Mouse (Mus musculus): ENCODE results near the gene Rbm42. TPM values are rescaled to one million over a fixed set of nuclear protein-coding genes. Genes with fewer than 3 reads are reported as not detected.

Gene Rbm42
- total and polyA plus RNA-seq, 3 experiments = 65.3 to 109 (median 105) TPM

GRCm38 (mm10) chr7:30610043-30610442, 40.1 kb downstream of the Rbm42 start:
- DNase-seq (ENCODE audit: extremely low read depth) = no peak
- Histone ChIP-seq H3K27ac (ENCODE audit: insufficient read depth, low read depth) (no peak overlapping the region), H3K4me1 (ENCODE audit: control insufficient read depth in 1 of 2, insufficient read depth in 2 of 2) (peaks cover 8 to 31% of the 10 kb centered on the region in 2 experiments), H3K4me3 (replicated peaks in 1 of 3; ENCODE audit: low read depth in 2 of 3, low read length in 2 of 3, poor library complexity in 1 of 3) (no peak overlapping the region), H3K9ac (ENCODE audit: insufficient read depth, low read depth) (no peak overlapping the region), H3K9me3 (replicated peaks; ENCODE audit: low read length) (no peaks in the 10 kb centered on the region), H3K4me2 (ENCODE audit: insufficient read depth, low read depth, poor library complexity, severe bottlenecking) (no peak overlapping the region), H3K27me3 (replicated peaks) (no peaks in the 10 kb centered on the region), H3K36me3 (replicated peaks in 1 of 2; ENCODE audit: control insufficient read depth in 1 of 2, insufficient read depth in 1 of 2, low read length in 1 of 2) (peaks cover 0 to 12% of the 10 kb centered on the region in 2 experiments), H3K79me2 (replicated peaks; ENCODE audit: control insufficient read depth, extremely low read depth, insufficient read depth, poor library complexity, severe bottlenecking) (no peaks in the 10 kb centered on the region)
- in situ Hi-C loops (cut with MboI; ENCODE audit: low pct_ligation_motif_present, low pct_unique_long_range_greater_than_20kb, low sequenced_read_pairs) = no loop called here
- dilution Hi-C loops (cut with MboI; ENCODE audit: extremely low pct_ligation_motif_present, extremely low pct_unique_long_range_greater_than_20kb, low sequenced_read_pairs) = no loop called here
- TF ChIP-seq KAT2A (IDR thresholded peaks at IDR 0.05; ENCODE audit: insufficient replicate concordance, low read length) (no peak), RCOR1 (conservative IDR thresholded peaks at IDR 0.05; ENCODE audit: low read depth, low read length) (no peak), ELF1 (IDR thresholded peaks at IDR 0.05; ENCODE audit: low read depth, low read length) (no peak), MAX (IDR thresholded peaks at IDR 0.05; ENCODE audit: low read length) (no peak), TCF12 (IDR thresholded peaks at IDR 0.05; ENCODE audit: low read depth, low read length) (no peak), MXI1 (IDR thresholded peaks at IDR 0.05; ENCODE audit: low read depth, low read length) (no peak), ZNF384 (IDR thresholded peaks at IDR 0.05; ENCODE audit: low read depth, low read length) (no peak), PAX5 (IDR thresholded peaks at IDR 0.05; ENCODE audit: low read length) (no peak), JUN (IDR thresholded peaks at IDR 0.05; ENCODE audit: insufficient read depth, low read depth, low read length) (no peak), TBP (conservative IDR thresholded peaks at IDR 0.05; ENCODE audit: low read depth, low read length) (no peak), CHD1 (IDR thresholded peaks at IDR 0.05; ENCODE audit: low read depth, low read length) (no peak), ZMIZ1 (IDR thresholded peaks at IDR 0.05; ENCODE audit: low read depth, low read length) (no peak), EP300 (IDR thresholded peaks at IDR 0.05; ENCODE audit: low read length) (no peak), NELFE (IDR thresholded peaks at IDR 0.05; ENCODE audit: low read depth, low read length) (no peak), MYC (IDR thresholded peaks at IDR 0.05; ENCODE audit: low read depth, low read length) (no peak), UBTF (IDR thresholded peaks at IDR 0.05; ENCODE audit: low read depth, low read length) (no peak), RAD21 (IDR thresholded peaks at IDR 0.05; ENCODE audit: low read depth, low read length) (no peak), USF1 (IDR thresholded peaks at IDR 0.05; ENCODE audit: low read depth, low read length) (no peak), JUND (conservative IDR thresholded peaks at IDR 0.05; ENCODE audit: low read depth, low read length) (no peak)

DNA sequence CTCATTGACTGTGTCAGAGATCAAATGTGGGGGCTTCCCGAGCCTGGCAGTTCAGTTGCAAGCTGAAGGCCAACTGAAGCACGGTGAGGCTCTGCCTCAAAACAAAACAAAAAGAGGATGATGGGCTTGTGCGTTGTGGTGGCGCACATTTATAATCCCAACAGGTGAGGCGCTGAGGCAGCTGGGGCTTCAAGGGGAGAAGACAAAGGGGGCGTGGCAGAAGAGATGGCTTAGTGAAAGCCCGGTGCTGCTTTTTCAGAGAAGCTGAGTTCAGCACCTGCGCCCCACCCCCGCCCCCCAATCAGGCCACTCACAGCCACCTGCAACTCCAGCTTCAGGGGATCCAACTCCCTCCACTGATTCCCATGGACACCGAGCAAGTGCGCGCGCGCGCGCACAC, 41.6 kb downstream of the Rbm42 start:
- Histone ChIP-seq H3K4me3 (replicated peaks in 1 of 3; ENCODE audit: low read depth in 2 of 3, low read length in 2 of 3, poor library complexity in 1 of 3) (no peak overlapping the region), H3K9ac (ENCODE audit: insufficient read depth, low read depth) (no peak overlapping the region), H3K4me1 (ENCODE audit: control insufficient read depth in 1 of 2, insufficient read depth in 2 of 2) (peaks cover 18 to 32% of the 10 kb centered on the region in 2 experiments), H3K27ac (ENCODE audit: insufficient read depth, low read depth) (no peak overlapping the region), H3K4me2 (ENCODE audit: insufficient read depth, low read depth, poor library complexity, severe bottlenecking) (no peak overlapping the region), H3K9me3 (replicated peaks; ENCODE audit: low read length) (no peaks in the 10 kb centered on the region), H3K27me3 (replicated peaks) (no peaks in the 10 kb centered on the region), H3K36me3 (replicated peaks in 1 of 2; ENCODE audit: control insufficient read depth in 1 of 2, insufficient read depth in 1 of 2, low read length in 1 of 2) (peaks cover 0 to 20% of the 10 kb centered on the region in 2 experiments), H3K79me2 (replicated peaks; ENCODE audit: control insufficient read depth, extremely low read depth, insufficient read depth, poor library complexity, severe bottlenecking) (peaks cover 3% of the 10 kb centered on the region)
- DNase-seq (ENCODE audit: extremely low read depth) = no peak
- dilution Hi-C loops (cut with MboI; ENCODE audit: extremely low pct_ligation_motif_present, extremely low pct_unique_long_range_greater_than_20kb, low sequenced_read_pairs) (no loop called here), in situ Hi-C loops (cut with MboI; ENCODE audit: low pct_ligation_motif_present, low pct_unique_long_range_greater_than_20kb, low sequenced_read_pairs) (loop anchor here (5.0 kb wide), 1 partner anchor 51 kb away; the partner anchor contains the start of gene Lin37)
- TF ChIP-seq JUND (conservative IDR thresholded peaks at IDR 0.05; ENCODE audit: low read depth, low read length) (no peak), ZC3H11A (IDR thresholded peaks at IDR 0.05; ENCODE audit: low read depth, low read length) (no peak), JUN (IDR thresholded peaks at IDR 0.05; ENCODE audit: insufficient read depth, low read depth, low read length) (no peak), SIN3A (IDR thresholded peaks at IDR 0.05; ENCODE audit: low read length) (no peak), NELFE (IDR thresholded peaks at IDR 0.05; ENCODE audit: low read depth, low read length) (no peak), NRF1 (IDR thresholded peaks at IDR 0.05; ENCODE audit: low read depth, low read length) (no peak), ZNF384 (IDR thresholded peaks at IDR 0.05; ENCODE audit: low read depth, low read length) (no peak), MAFK (IDR thresholded peaks at IDR 0.05; ENCODE audit: insufficient replicate concordance, low read length) (no peak), USF2 (conservative IDR thresholded peaks at IDR 0.05; ENCODE audit: low read depth, low read length) (no peak), CHD2 (IDR thresholded peaks at IDR 0.05; ENCODE audit: low read length) (no peak), RCOR1 (conservative IDR thresholded peaks at IDR 0.05; ENCODE audit: low read depth, low read length) (no peak), E2F4 (IDR thresholded peaks at IDR 0.05; ENCODE audit: insufficient replicate concordance, low read depth, low read length) (no peak), MAZ (IDR thresholded peaks at IDR 0.05; ENCODE audit: low read depth, low read length) (no peak), ZKSCAN1 (IDR thresholded peaks at IDR 0.05; ENCODE audit: borderline replicate concordance, low read depth, low read length) (no peak), TBP (conservative IDR thresholded peaks at IDR 0.05; ENCODE audit: low read depth, low read length) (no peak)

All from CH12.LX (cell line).